Mouse (Mus musculus): Measurements from ENCODE around the gene Stxbp4. TPM values are rescaled to one million over a fixed set of nuclear protein-coding genes. Genes with fewer than 3 reads are reported as not detected.

The Stxbp4 gene
- polyA plus RNA-seq, 1 experiment: 5.0 TPM

- no peaks in the 10 kb centered on the region for H3K4me1 ChIP-seq (ENCODE audit: control insufficient read depth, insufficient read depth, low read length)
- H3K27me3 ChIP-seq (replicated peaks; ENCODE audit: control insufficient read depth, insufficient read depth, low read length): no peaks in the 10 kb centered on the region
- TF ChIP-seq CTCF (conservative IDR thresholded peaks at IDR 0.05; ENCODE audit: insufficient read depth, insufficient read length, low read depth, low read length) (no peak), POLR2A (IDR thresholded peaks at IDR 0.05; ENCODE audit: low read depth, low read length) (no peak)
- WGBS: 69% methylated on average over 5 of the region's 5 CpGs
- no peaks in the 10 kb centered on the region for H3K36me3 ChIP-seq (ENCODE audit: control insufficient read depth, insufficient read depth, low read length)
- no peak overlapping the region for H3K27ac ChIP-seq (ENCODE audit: insufficient read depth, low read depth, low read length)
- DNase-seq: no peak
- H3K4me3 ChIP-seq (ENCODE audit: insufficient read depth, low read depth, low read length): no peak overlapping the region
These were observed 199.1 kb downstream of the Stxbp4 start for GRCm38 (mm10) chr11:90438768-90439167.

Other genes with a start within 250 kb of the Stxbp4 start
- 36.5 and 39.7 TPM in 2 replicates for gene Hlf, start 247.2 kb downstream of the Stxbp4 start, polyA plus RNA-seq (2012; rRNA removed)
- 13.6 and 15.6 TPM in 2 replicates for gene Cox11, start 89 bp upstream of the Stxbp4 start, polyA plus RNA-seq (2012; rRNA removed)
- gene Tom1l1, start 50.3 kb upstream of the Stxbp4 start, polyA plus RNA-seq (2012; rRNA removed): 7.0 and 8.4 TPM in 2 replicates

Data from kidney, adult 2 months (tissue).